In the genomic region with DNA sequence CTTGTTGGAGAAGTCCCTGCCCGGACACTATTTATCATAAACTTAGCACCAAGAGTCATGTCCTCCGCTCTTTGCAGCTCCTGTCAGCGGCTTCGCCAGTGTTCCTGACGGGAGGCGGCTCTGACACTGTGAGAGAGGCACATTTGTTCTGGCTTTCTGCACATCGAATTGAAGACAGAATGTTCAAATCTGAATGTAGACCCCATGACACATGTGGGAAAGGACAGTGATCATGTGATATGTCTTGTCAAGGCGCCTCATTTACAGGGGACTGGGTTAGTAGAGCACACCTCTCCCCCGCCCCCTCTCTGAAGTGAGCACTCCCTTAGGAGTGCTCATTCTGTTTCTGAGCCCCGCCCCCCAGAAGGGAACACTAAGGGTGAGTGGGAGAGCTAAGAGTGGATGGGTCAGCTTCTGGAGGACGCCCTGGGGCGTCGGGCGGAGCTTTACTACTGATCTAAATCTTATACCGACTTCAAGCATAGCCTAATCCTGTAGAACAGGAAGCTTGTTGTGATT, we compare ENCODE assay signal across 8 mouse cellular contexts. TPM values are rescaled to one million over a fixed set of nuclear protein-coding genes. Genes with fewer than 3 reads are reported as not detected.
A peak's percentile ranks its signal among the peaks of the same experiment; 100 is the strongest.
DNase-seq lines count a peak whose midpoint lies in the region; ATAC-seq and TF ChIP-seq lines count a peak whose summit lies in the region.

No protein-coding gene starts in this region.

- ATAC-seq in cerebellum, adult (ENCODE audit: insufficient number of reproducible peaks, low FRiP score, low TSS enrichment): no peak; the same call in 1 of the 2 replicates
- ATAC-seq in forebrain, postnatal 0 days: peak; percentile 30
- peak; percentile 56; the same call in 1 of the 2 replicates for ATAC-seq in liver, embryonic 11.5 days (replicated peaks; ENCODE audit: low FRiP score)
- ATAC-seq in midbrain, embryonic 15.5 days (replicated peaks): peak; percentile 66

- DNase-seq in cerebellum, adult 9-11 months: peak; percentile 42
- DNase-seq in 416B (ENCODE audit: low read depth): peak; percentile 45
- no peak for DNase-seq in forebrain, postnatal 0 days
- no peak for DNase-seq in liver, embryonic 11.5 days (ENCODE audit: low spot score)
- no peak for DNase-seq in right cerebral cortex, adult 2 months (ENCODE audit: low spot score in 2 of 2)
- no peak for DNase-seq in layer of hippocampus, adult 11-12 months (ENCODE audit: low spot score)

- 9% methylated on average over 15 of the region's 15 CpGs for WGBS in forebrain, postnatal 0 days
- WGBS in liver, embryonic 11.5 days: 21% methylated on average over 15 of the region's 15 CpGs
- 11% methylated on average over 15 of the region's 15 CpGs for WGBS in midbrain, embryonic 15.5 days

- no peaks in the 10 kb centered on the region for H3K9me3 ChIP-seq in forebrain, postnatal 0 days (ENCODE audit: low read length)
- no peaks in the 10 kb centered on the region for H3K9me3 ChIP-seq in liver, embryonic 11.5 days (ENCODE audit: control insufficient read depth, low read length)
- H3K9me3 ChIP-seq in midbrain, embryonic 15.5 days: no peaks in the 10 kb centered on the region

- peak overlapping the region; percentile 49 for H3K4me2 ChIP-seq in forebrain, postnatal 0 days (ENCODE audit: low read depth)
- H3K4me2 ChIP-seq in liver, embryonic 11.5 days: peak overlapping the region; percentile 30
- H3K4me2 ChIP-seq in midbrain, embryonic 15.5 days: peak overlapping the region; percentile 43

- H3K4me1 ChIP-seq in forebrain, postnatal 0 days (ENCODE audit: insufficient read depth): peaks cover 30% of the 10 kb centered on the region
- peaks cover 9% of the 10 kb centered on the region; the same call in 1 of the 2 replicates for H3K4me1 ChIP-seq in liver, embryonic 11.5 days (replicated peaks; ENCODE audit: control insufficient read depth, insufficient read depth, low read length)
- peaks cover 37% of the 10 kb centered on the region for H3K4me1 ChIP-seq in midbrain, embryonic 15.5 days

- peak overlapping the region; percentile 54 for H3K27ac ChIP-seq in forebrain, postnatal 0 days (ENCODE audit: low read depth, low read length)
- no peak overlapping the region for H3K27ac ChIP-seq in liver, embryonic 11.5 days (ENCODE audit: low read depth, low read length)
- peak overlapping the region; percentile 67 for H3K27ac ChIP-seq in midbrain, embryonic 15.5 days

- TF ChIP-seq CTCF in forebrain, postnatal 0 days (IDR thresholded peaks at IDR 0.05; ENCODE audit: low read depth): no peak

- no peaks in the 10 kb centered on the region for H3K27me3 ChIP-seq in forebrain, postnatal 0 days (ENCODE audit: insufficient read depth, low read length)
- H3K27me3 ChIP-seq in liver, embryonic 11.5 days (replicated peaks; ENCODE audit: control insufficient read depth, insufficient read depth, low read length): no peaks in the 10 kb centered on the region
- no peaks in the 10 kb centered on the region for H3K27me3 ChIP-seq in midbrain, embryonic 15.5 days (replicated peaks)

- peaks cover 3% of the 10 kb centered on the region; the same call in 1 of the 2 replicates for H3K36me3 ChIP-seq in forebrain, postnatal 0 days (ENCODE audit: insufficient read depth)
- H3K36me3 ChIP-seq in liver, embryonic 11.5 days (ENCODE audit: control insufficient read depth, insufficient read depth, low read length): peaks cover 5% of the 10 kb centered on the region; the same call in 1 of the 2 replicates
- H3K36me3 ChIP-seq in midbrain, embryonic 15.5 days (replicated peaks): no peaks in the 10 kb centered on the region

- H3K4me3 ChIP-seq in forebrain, postnatal 0 days (ENCODE audit: low read depth, low read length): peak overlapping the region; percentile 24
- no peak overlapping the region for H3K4me3 ChIP-seq in liver, embryonic 11.5 days (ENCODE audit: low read depth, low read length)
- H3K4me3 ChIP-seq in midbrain, embryonic 15.5 days: 0 out of 2 replicates have a peak overlapping the region, but pooled peaks have one; percentile 2

- H3K9ac ChIP-seq in forebrain, postnatal 0 days: no peak overlapping the region
- H3K9ac ChIP-seq in liver, embryonic 11.5 days (ENCODE audit: low read depth, low read length): no peak overlapping the region
- 0 out of 2 replicates have a peak overlapping the region, but pooled peaks have one; percentile 2 for H3K9ac ChIP-seq in midbrain, embryonic 15.5 days

RNA-seq across cellular contexts. Expression of a gene that starts 48.9 kb away (rescaled TPM):
- total RNA-seq in forebrain, postnatal 0 days (2014; rRNA removed): 5.1 and 8.8 TPM in 2 replicates
- 4.9 and 6.2 TPM in 2 replicates for polyA plus RNA-seq in forebrain, postnatal 0 days (2015; fragmentation: Nextera tagmentation; extraction: Ambion mirVana)
- polyA plus RNA-seq in liver, embryonic 11.5 days (2014; fragmentation: Nextera tagmentation; extraction: Ambion mirVana): 15.9 and 17.6 TPM in 2 replicates
- polyA plus RNA-seq in midbrain, embryonic 15.5 days (2015; fragmentation: Nextera tagmentation; extraction: Ambion mirVana): 7.5 and 7.9 TPM in 2 replicates

Comparison
In these comparisons a context has a peak if more than half of its experiments do, and no peak if none do; other contexts are left out.
1. DNase-seq: peak in cerebellum, adult 9-11 months (single experiment) and 416B (single experiment); none in forebrain, postnatal 0 days (single experiment), liver, embryonic 11.5 days (single experiment), right cerebral cortex, adult 2 months (0 of 2) and layer of hippocampus, adult 11-12 months (single experiment).
2. Peak in every context shown above with its lines, with median percentiles within 50 percentile points of each other: H3K4me2 ChIP-seq.